Mouse (Mus musculus) erythroblast, embryonic 14.5 days (primary cell): Measurements from ENCODE around the gene Tspan2. TPM values are rescaled to one million over a fixed set of nuclear protein-coding genes. Genes with fewer than 3 reads are reported as not detected.

ENCODE experiments used
- H3K27me3 ChIP-seq: 2 replicates; pipeline ENCODE4 v1.6.1; 2012; ENCODE audit warnings: inconsistent platforms; ENCODE audit not compliant: control insufficient read depth
- H3K36me3 ChIP-seq: 2 replicates; pipeline ENCODE4 v1.6.1; 2012; ENCODE audit warnings: mild to moderate bottlenecking, inconsistent platforms; ENCODE audit not compliant: control insufficient read depth
- H3K4me1 ChIP-seq: 2 replicates; pipeline ENCODE4 v1.6.1; 2012; ENCODE audit warnings: inconsistent platforms; ENCODE audit not compliant: control insufficient read depth
- H3K4me3 ChIP-seq: replicated peaks from 2 replicates; pipeline ENCODE3; 2012; ENCODE audit warnings: moderate library complexity, mild to moderate bottlenecking, inconsistent platforms
- H3K9me3 ChIP-seq: 2 replicates; pipeline ENCODE4 v1.6.1; 2012; ENCODE audit warnings: low read length, inconsistent platforms, mixed read lengths; ENCODE audit not compliant: control insufficient read depth
- GATA1 ChIP-seq: IDR thresholded peaks from 2 replicates; pipeline ENCODE4 v1.6.1; 2012; ENCODE audit warnings: low read length, inconsistent platforms, mixed read lengths
- TAL1 ChIP-seq: IDR thresholded peaks from 3 replicates; pipeline ENCODE4 v1.6.1; 2012; ENCODE audit warnings: low read length, inconsistent platforms, mixed read lengths
- polyA plus RNA-seq: library from polyadenylated mRNA; stranded (reverse); fragments of >175 nt; gene quantifications from 2 replicates; pipeline ENCODE4 v1.2.3, GENCODE M21; 2012

Tspan2 gene
- polyA plus RNA-seq, 1 experiment, result not detected

GRCm38 (mm10) chr3:102842386-102842785 is 108.1 kb downstream of the Tspan2 start:
- Histone ChIP-seq H3K9me3 (no peaks in the 10 kb centered on the region), H3K36me3 (no peaks in the 10 kb centered on the region), H3K27me3 (no peaks in the 10 kb centered on the region), H3K4me3 (no peak overlapping the region), H3K4me1 (no peaks in the 10 kb centered on the region)
- no peak for TF ChIP-seq GATA1
- TF ChIP-seq TAL1, result no peak

GRCm38 (mm10) chr3:102848661-102849060 is 114.3 kb downstream of the Tspan2 start:
- Histone ChIP-seq H3K4me3 (no peak overlapping the region), H3K4me1 (no peaks in the 10 kb centered on the region), H3K27me3 (no peaks in the 10 kb centered on the region)

More at GRCm38 (mm10) chr3:102848661-102849060, 114.3 kb downstream of the Tspan2 start:
- Histone ChIP-seq H3K9me3 (no peaks in the 10 kb centered on the region), H3K36me3 (no peaks in the 10 kb centered on the region)
- TF ChIP-seq TAL1, result no peak

Other genes starting within 250 kb of the Tspan2 start
- gene Tshb, start 48.2 kb downstream of the Tspan2 start, polyA plus RNA-seq, result not detected in 2 replicates
- gene Sycp1, start 201.6 kb downstream of the Tspan2 start, polyA plus RNA-seq, result not detected in 2 replicates
- gene Nr1h5, start 229.6 kb downstream of the Tspan2 start, polyA plus RNA-seq, result not detected in 2 replicates